Mouse (Mus musculus) stomach, embryonic 16.5 days (tissue): Measurements from ENCODE around the gene Cdhr4. TPM values are rescaled to one million over a fixed set of nuclear protein-coding genes. Genes with fewer than 3 reads are reported as not detected.

Experiments used
- ATAC-seq: fragments of 200-750 bp; cut with Nextera tagmentation; 2 replicates; pipeline ENCODE4 v1.8.0; 2017; ENCODE audit warnings: moderate number of reproducible peaks, moderate TSS enrichment; ENCODE audit not compliant: insufficient read depth, low FRiP score
- H3K27ac ChIP-seq: fragments of 300-500 bp; sonication (generic); 2 replicates; pipeline ENCODE4 v1.5.1; 2014; ENCODE audit warnings: low read length
- H3K27me3 ChIP-seq: fragments of 300-500 bp; sonication (generic); 2 replicates; pipeline ENCODE4 v1.6.1; 2014; ENCODE audit warnings: low read length, control low read depth, mixed read lengths; ENCODE audit not compliant: control insufficient read depth, insufficient read depth
- H3K36me3 ChIP-seq: fragments of 300-500 bp; sonication (generic); 2 replicates; pipeline ENCODE4 v1.6.1; 2014; ENCODE audit warnings: low read length; ENCODE audit not compliant: control insufficient read depth, insufficient read depth
- H3K4me1 ChIP-seq: fragments of 300-500 bp; sonication (generic); 2 replicates; pipeline ENCODE4 v1.6.1; 2014; ENCODE audit warnings: low read length, control low read depth, mixed read lengths; ENCODE audit not compliant: control insufficient read depth, insufficient read depth
- H3K4me2 ChIP-seq: fragments of 300-500 bp; sonication (generic); 2 replicates; pipeline ENCODE4 v1.6.1; 2014; ENCODE audit warnings: low read depth, low read length, mixed read lengths
- H3K4me3 ChIP-seq: fragments of 300-500 bp; sonication (generic); replicated peaks from 2 replicates; pipeline ENCODE4 v1.5.1; 2014; ENCODE audit warnings: mild to moderate bottlenecking, low read length
- H3K9ac ChIP-seq: fragments of 300-500 bp; sonication (generic); 2 replicates; pipeline ENCODE4 v1.6.1; 2014; ENCODE audit warnings: low read length
- H3K9me3 ChIP-seq: fragments of 300-500 bp; sonication (generic); replicated peaks from 2 replicates; pipeline ENCODE4 v1.6.1; 2016; ENCODE audit warnings: low read length, control low read depth; ENCODE audit not compliant: control insufficient read depth
- WGBS: fragments of 180-500 bp; shearing (Covaris S2); extraction: QIAGEN DNeasy Blood & Tissue Kit; methylation state at CpG from one replicate; pipeline ENCODE4 v1.1.7; 2014; 5-methylcytosine and 5-hydroxymethylcytosine counted together
- polyA plus RNA-seq: library from polyadenylated mRNA; unstranded; fragments of >200 nt; fragmentation: Nextera tagmentation; extraction: Ambion mirVana; gene quantifications from 2 replicates; pipeline ENCODE4 v1.2.1, GENCODE M21; 2015

Gene Cdhr4
- polyA plus RNA-seq, 1 experiment from 2014 or later: 12.7 TPM

DNA sequence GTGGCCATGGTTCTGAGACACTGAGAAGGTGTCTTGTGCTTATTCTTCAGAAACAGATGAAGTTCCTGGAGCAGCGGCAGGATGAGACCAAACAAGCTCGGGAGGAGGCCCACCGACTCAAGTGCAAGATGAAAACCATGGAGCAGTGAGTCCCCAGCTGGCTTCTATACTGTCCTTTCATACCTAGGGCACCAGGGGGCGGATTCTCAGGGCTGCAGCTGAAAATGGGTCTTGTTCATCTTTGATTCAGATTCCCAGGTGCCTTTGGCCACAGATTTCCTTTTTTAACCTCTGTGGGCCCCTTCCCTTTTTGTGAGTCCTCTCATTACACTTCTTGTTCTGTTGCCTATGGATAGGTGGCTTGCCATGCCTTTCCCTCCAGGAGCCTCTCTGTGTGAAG lies 31.4 kb upstream of the Cdhr4 start:
- no peak for ATAC-seq
- no peak overlapping the region for H3K27ac ChIP-seq
- H3K4me1 ChIP-seq: no peaks in the 10 kb centered on the region
- no peak overlapping the region for H3K4me2 ChIP-seq
- WGBS: 74% methylated on average over 4 of the region's 4 CpGs
- H3K4me3 ChIP-seq: no peak overlapping the region
- no peak overlapping the region for H3K9ac ChIP-seq
- H3K27me3 ChIP-seq: no peaks in the 10 kb centered on the region
- no peaks in the 10 kb centered on the region for H3K9me3 ChIP-seq
- no peaks in the 10 kb centered on the region for H3K36me3 ChIP-seq

DNA sequence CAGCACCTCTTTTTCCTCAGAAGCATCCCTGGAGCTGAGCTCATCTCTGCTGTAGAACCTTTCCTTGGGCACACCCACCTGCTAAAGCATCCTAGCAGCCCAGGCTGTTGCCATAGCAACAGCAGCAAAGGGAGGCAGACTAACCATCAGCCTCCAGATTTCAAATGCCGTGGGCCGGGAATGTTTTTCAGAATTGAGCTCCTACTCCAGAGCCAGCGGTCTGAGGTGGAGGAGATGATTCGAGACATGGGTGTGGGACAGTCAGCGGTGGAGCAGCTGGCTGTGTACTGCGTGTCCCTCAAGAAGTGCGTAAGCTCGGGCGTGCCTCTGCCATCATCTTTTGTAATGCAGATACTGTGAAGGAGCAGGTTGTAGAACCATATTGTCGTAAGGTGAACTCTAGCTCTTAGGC lies 30.9 kb upstream of the Cdhr4 start:
- 84% methylated on average over 10 of the region's 10 CpGs for WGBS
- no peak overlapping the region for H3K9ac ChIP-seq
- H3K4me2 ChIP-seq: no peak overlapping the region
- no peak overlapping the region for H3K27ac ChIP-seq
- H3K36me3 ChIP-seq: no peaks in the 10 kb centered on the region
- no peak for ATAC-seq
- H3K4me3 ChIP-seq: no peak overlapping the region
- H3K9me3 ChIP-seq: no peaks in the 10 kb centered on the region
- no peaks in the 10 kb centered on the region for H3K27me3 ChIP-seq
- H3K4me1 ChIP-seq: no peaks in the 10 kb centered on the region

DNA sequence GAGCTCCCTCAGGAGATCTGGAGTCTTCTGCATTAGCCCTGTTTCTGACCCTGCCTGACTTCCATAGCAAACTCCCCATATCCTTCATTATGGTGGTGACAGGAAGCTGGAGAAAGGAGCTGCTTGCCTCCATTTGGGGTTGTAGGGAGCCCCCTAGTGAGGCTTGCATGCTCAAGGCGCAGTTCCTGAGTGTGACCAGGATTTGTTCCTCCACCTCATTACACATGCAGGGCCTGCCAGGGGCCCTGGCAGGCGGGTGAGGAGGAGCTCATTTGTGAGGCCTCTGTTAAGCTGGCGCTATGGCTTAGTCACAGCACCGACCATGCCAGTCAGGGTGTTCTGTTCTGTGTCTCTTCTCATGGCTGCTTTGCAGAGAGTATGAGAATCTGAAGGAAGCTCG lies 30.4 kb upstream of the Cdhr4 start:
- Histone ChIP-seq H3K27ac (no peak overlapping the region), H3K4me3 (no peak overlapping the region), H3K9ac (no peak overlapping the region), H3K36me3 (no peaks in the 10 kb centered on the region), H3K9me3 (no peaks in the 10 kb centered on the region), H3K27me3 (no peaks in the 10 kb centered on the region), H3K4me2 (no peak overlapping the region), H3K4me1 (no peaks in the 10 kb centered on the region)
- 50% methylated on average over 5 of the region's 5 CpGs for WGBS
- ATAC-seq: peak; percentile 48; the same call in 1 of the 2 replicates

- H3K27me3 ChIP-seq: no peaks in the 10 kb centered on the region
- H3K4me3 ChIP-seq: no peak overlapping the region
- no peak overlapping the region for H3K27ac ChIP-seq
- H3K4me2 ChIP-seq: no peak overlapping the region
- no peaks in the 10 kb centered on the region for H3K36me3 ChIP-seq
- H3K4me1 ChIP-seq: no peaks in the 10 kb centered on the region
- H3K9ac ChIP-seq: no peak overlapping the region
- 94% methylated on average over 9 of the region's 9 CpGs for WGBS
- H3K9me3 ChIP-seq: no peaks in the 10 kb centered on the region
- no peak for ATAC-seq
Observed at GRCm38 (mm10) chr9:107962916-107963315, 29.4 kb upstream of the Cdhr4 start.

GRCm38 (mm10) chr9:107963700-107964099 lies 28.6 kb upstream of the Cdhr4 start:
- no peaks in the 10 kb centered on the region for H3K27me3 ChIP-seq
- H3K9ac ChIP-seq: 0 out of 2 replicates have a peak overlapping the region, but pooled peaks have one; percentile 7
- no peak overlapping the region for H3K4me3 ChIP-seq
- peak; percentile 71 for ATAC-seq
- H3K27ac ChIP-seq: no peak overlapping the region; the same call in 1 of the 2 replicates
- 16% methylated on average over 5 of the region's 5 CpGs for WGBS
- no peaks in the 10 kb centered on the region for H3K9me3 ChIP-seq
- H3K4me1 ChIP-seq: no peaks in the 10 kb centered on the region
- no peaks in the 10 kb centered on the region for H3K36me3 ChIP-seq
- H3K4me2 ChIP-seq: no peak overlapping the region

- Histone ChIP-seq H3K9me3 (no peaks in the 10 kb centered on the region), H3K36me3 (no peaks in the 10 kb centered on the region), H3K4me2 (no peak overlapping the region), H3K4me1 (no peaks in the 10 kb centered on the region), H3K9ac (no peak overlapping the region), H3K4me3 (no peak overlapping the region), H3K27ac (no peak overlapping the region), H3K27me3 (no peaks in the 10 kb centered on the region)
- ATAC-seq: no peak
- WGBS: 92% methylated on average over 9 of the region's 9 CpGs
Observed at GRCm38 (mm10) chr9:107964681-107965080, 27.6 kb upstream of the Cdhr4 start.

DNA sequence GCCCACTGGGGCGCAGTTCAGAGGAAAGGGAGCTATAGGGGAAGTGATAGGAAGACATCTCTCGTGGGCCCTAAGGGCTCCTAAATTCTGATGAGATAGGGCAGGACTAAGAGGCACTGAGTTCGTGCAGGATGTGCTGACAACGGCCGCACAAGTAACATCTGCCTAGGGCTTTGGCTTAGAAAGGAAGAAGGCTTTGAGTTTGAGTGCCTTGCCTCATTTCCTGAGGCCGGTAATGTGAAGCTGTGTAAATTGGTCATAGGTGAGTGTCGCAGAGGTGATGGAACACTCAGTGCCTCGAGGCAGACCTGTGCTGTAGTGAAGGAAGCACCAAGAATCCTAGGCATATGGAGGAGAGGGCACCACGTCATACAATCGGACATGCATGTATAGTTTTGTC lies 25.6 kb upstream of the Cdhr4 start:
- WGBS: 80% methylated on average over 10 of the region's 10 CpGs
- Histone ChIP-seq H3K9me3 (no peaks in the 10 kb centered on the region), H3K4me3 (no peak overlapping the region), H3K27me3 (no peaks in the 10 kb centered on the region), H3K4me1 (no peaks in the 10 kb centered on the region), H3K9ac (no peak overlapping the region), H3K36me3 (no peaks in the 10 kb centered on the region), H3K4me2 (no peak overlapping the region), H3K27ac (no peak overlapping the region)
- no peak for ATAC-seq

GRCm38 (mm10) chr9:107967437-107967836 lies 24.9 kb upstream of the Cdhr4 start:
- Histone ChIP-seq H3K36me3 (no peaks in the 10 kb centered on the region), H3K4me1 (no peaks in the 10 kb centered on the region), H3K4me3 (no peak overlapping the region), H3K9me3 (no peaks in the 10 kb centered on the region), H3K27ac (no peak overlapping the region), H3K4me2 (no peak overlapping the region), H3K27me3 (no peaks in the 10 kb centered on the region), H3K9ac (no peak overlapping the region)
- ATAC-seq: no peak
- 85% methylated on average over 6 of the region's 6 CpGs for WGBS

DNA sequence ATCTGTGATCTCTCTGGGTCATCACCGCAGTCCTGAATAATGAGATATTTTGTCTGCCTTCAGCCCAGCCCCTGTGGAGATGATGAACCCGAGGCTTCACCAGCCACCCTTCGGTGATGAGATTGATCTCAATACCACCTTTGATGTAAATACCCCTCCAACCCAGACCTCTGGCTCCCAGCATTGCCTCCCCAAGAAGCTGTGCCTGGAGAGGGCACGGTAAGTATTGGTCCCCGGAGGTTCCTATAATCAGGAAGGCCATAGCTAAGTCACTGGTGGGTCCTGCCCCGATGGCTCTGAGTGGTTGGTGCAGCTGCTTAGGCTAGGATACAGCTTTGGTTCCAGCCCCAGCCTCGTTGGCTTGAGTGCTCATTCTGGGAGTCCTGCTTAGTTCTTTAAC lies 23.8 kb upstream of the Cdhr4 start:
- WGBS: 89% methylated on average over 7 of the region's 7 CpGs
- Histone ChIP-seq H3K4me1 (no peaks in the 10 kb centered on the region), H3K4me2 (no peak overlapping the region), H3K36me3 (no peaks in the 10 kb centered on the region), H3K4me3 (no peak overlapping the region), H3K27me3 (no peaks in the 10 kb centered on the region), H3K27ac (no peak overlapping the region), H3K9ac (no peak overlapping the region), H3K9me3 (no peaks in the 10 kb centered on the region)
- no peak for ATAC-seq

- Histone ChIP-seq H3K9ac (no peak overlapping the region), H3K36me3 (no peaks in the 10 kb centered on the region), H3K4me3 (no peak overlapping the region), H3K9me3 (no peaks in the 10 kb centered on the region), H3K27me3 (no peaks in the 10 kb centered on the region), H3K4me2 (no peak overlapping the region), H3K4me1 (peaks cover 6% of the 10 kb centered on the region), H3K27ac (no peak overlapping the region)
- no peak for ATAC-seq
- WGBS: 83% methylated on average over 5 of the region's 5 CpGs
Observed at GRCm38 (mm10) chr9:107970311-107970710, 22.0 kb upstream of the Cdhr4 start.
